Mouse (Mus musculus) layer of hippocampus, adult 9-10 months (tissue): ENCODE measurements around the gene Pip4k2a.
"Not testable (repeated sequence)": the region's sequence is repeated elsewhere in the genome, so short reads cannot be mapped to it uniquely, and the experiment has no call there.

Source experiments
- DNase-seq: peaks from one replicate; pipeline ENCODE4 v3.0.0; 2022; ENCODE audit warnings: low spot score

Gene Pip4k2a

GRCm38 (mm10) chr2:18896015-18896414 lies 101.9 kb downstream of the Pip4k2a start:
- DNase-seq, result no peak

- DNase-seq, result not testable (repeated sequence)
These were observed 104.6 kb downstream of the Pip4k2a start for GRCm38 (mm10) chr2:18893336-18893735.

GRCm38 (mm10) chr2:18891991-18892537 lies 105.9 kb downstream of the Pip4k2a start:
- no peak for DNase-seq

GRCm38 (mm10) chr2:18890227-18891001 lies 107.5 kb downstream of the Pip4k2a start:
- DNase-seq, result no peak

- no peak for DNase-seq
These were observed 113.6 kb downstream of the Pip4k2a start for GRCm38 (mm10) chr2:18884277-18884676.

GRCm38 (mm10) chr2:18874626-18875025 lies 123.3 kb downstream of the Pip4k2a start:
- no peak for DNase-seq

DNA sequence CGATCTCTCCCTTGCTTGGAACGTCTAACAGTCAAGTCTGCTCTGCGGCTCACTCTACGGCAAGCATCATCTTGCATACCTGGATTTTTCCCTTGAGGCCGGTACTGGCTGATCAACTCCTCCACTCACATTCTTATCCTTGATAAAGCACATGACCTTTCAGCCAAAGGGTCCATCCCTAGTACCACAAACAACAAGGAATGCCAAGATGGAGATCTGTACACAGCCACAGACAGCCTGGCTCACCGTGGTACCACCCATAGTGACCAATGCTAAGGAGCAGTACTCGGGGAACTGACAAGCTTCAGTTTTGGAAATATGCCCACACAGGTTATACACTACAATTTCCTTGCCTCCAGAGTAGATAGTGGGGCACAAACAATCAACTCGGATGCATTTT lies 123.9 kb downstream of the Pip4k2a start:
- no peak for DNase-seq

GRCm38 (mm10) chr2:18873440-18873839 lies 124.5 kb downstream of the Pip4k2a start:
- no peak for DNase-seq

- DNase-seq, result peak; percentile 76
These were observed 125.1 kb downstream of the Pip4k2a start for GRCm38 (mm10) chr2:18872797-18873196.

- DNase-seq, result no peak
These were observed 126.8 kb downstream of the Pip4k2a start for GRCm38 (mm10) chr2:18871087-18871486.

GRCm38 (mm10) chr2:18867069-18867468 lies 130.9 kb downstream of the Pip4k2a start:
- no peak for DNase-seq

GRCm38 (mm10) chr2:18864719-18865118 lies 133.2 kb downstream of the Pip4k2a start:
- no peak for DNase-seq

DNA sequence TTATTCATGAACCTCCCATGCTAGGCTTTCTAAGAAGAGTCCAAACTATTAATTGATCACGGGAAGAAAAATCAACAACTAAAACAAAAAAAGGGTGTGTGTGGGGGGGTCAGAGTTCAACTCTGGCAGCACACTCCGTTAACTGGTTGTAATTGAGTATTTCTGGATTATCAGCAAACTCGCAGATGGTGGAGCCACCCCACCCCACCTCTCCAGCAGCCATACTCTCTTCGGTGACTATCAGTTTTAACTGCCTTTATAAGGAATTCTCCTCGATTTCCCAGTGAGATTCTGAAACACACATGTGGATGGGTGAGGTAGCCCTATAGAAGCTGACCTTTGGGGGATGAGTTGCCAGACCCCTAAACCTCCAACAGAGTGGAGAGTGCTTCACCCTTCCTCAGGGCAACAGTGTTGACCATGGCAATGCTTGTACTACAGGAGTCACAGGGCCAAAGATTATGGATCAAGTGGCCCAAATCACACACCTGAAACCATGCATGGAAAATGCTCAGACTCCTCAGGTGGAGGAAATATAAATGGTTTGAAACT lies 136.2 kb downstream of the Pip4k2a start:
- DNase-seq, result no peak

GRCm38 (mm10) chr2:18860686-18861085 lies 137.2 kb downstream of the Pip4k2a start:
- DNase-seq, result no peak

DNA sequence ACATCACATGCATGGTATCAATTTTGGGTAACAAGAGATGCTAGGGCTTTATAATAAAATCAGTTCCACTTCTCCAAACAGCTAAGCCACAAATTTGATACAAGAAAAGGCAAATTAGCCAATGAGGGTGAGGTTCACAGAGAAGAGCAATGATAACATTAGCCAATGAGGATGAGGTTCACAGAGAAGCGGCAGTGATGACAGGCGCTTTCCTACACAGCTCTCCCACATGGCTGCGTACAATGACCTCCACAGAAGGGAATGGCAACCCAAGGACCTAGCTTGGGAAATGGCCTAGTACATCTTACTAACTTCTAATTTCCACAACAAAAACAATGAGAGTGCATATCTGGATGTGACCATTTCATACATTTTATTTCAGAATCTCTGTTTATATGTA lies 140.0 kb downstream of the Pip4k2a start:
- DNase-seq, result no peak

- DNase-seq, result no peak
These were observed 141.5 kb downstream of the Pip4k2a start for GRCm38 (mm10) chr2:18856461-18856860.

DNA sequence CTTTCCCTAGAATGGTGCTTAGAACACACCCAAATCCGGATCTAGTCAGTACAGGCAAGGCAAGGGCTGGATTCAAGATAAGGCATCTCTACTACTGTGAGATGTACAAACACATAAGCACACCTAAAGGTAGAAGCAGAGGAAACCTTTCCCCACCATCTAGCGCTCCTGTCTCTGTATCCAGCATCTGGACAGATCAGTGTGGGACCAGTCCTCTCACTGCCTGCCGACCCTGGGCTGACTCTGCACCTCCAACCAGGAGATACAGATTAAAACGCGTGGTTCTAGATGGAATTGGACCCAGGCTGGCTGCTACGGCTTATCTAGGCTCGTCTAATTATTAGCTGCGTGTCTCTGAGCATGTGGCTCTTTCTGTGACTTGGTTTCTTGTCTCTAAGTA lies 142.7 kb downstream of the Pip4k2a start:
- no peak for DNase-seq

- DNase-seq, result no peak
These were observed 144.6 kb downstream of the Pip4k2a start for GRCm38 (mm10) chr2:18853345-18853744.

- no peak for DNase-seq
These were observed 147.3 kb downstream of the Pip4k2a start for GRCm38 (mm10) chr2:18850657-18851056.

DNA sequence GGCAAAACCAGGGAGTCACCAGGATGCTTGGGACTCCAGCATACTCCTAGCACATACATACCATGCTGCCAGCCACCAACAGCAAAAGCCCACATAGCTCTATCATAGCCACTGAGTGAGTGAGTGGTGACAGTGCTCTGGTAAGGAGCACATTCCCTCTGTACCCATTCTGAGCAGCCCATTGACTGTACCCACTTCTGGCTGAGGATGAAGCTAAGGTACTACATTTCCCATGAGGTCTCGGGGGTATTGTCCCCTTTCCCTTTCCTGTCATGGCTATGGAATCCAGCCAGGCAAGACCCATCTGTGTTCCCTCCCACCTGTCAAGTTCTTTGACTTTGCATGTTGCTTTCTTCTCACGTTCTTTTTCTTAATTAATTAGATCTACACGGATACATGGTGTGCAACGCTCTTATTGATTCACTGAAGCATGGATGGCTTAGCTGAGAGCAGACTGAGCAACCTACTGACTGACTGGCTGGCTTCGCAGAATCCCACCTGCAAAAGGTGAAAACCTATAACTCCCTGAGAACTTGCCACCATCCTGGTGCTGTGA lies 149.8 kb downstream of the Pip4k2a start:
- no peak for DNase-seq

DNA sequence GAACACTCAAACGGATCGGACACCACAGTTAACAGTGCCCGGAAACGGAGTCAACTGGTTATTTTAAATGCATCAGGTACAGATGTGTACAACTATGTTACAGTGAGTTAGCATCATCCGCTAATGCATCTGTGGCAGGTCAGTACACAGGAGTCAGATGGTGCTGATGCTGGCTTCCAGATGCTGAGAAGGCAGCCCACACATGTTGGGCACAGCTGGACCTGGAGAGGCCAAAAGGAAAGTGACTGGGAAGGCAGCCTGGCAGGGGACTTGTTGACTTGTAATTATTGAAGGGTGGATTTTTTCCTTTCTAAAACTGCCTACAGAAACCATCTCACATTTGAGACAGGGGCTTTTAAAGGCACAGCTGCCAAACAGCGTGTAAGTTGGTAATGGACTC lies 155.4 kb downstream of the Pip4k2a start:
- no peak for DNase-seq

GRCm38 (mm10) chr2:18841051-18841450 lies 156.9 kb downstream of the Pip4k2a start:
- no peak for DNase-seq

- DNase-seq, result no peak
These were observed 158.4 kb downstream of the Pip4k2a start for GRCm38 (mm10) chr2:18839532-18839931.
